Mouse (Mus musculus): ENCODE measurements around the gene Tyw1.

DNA sequence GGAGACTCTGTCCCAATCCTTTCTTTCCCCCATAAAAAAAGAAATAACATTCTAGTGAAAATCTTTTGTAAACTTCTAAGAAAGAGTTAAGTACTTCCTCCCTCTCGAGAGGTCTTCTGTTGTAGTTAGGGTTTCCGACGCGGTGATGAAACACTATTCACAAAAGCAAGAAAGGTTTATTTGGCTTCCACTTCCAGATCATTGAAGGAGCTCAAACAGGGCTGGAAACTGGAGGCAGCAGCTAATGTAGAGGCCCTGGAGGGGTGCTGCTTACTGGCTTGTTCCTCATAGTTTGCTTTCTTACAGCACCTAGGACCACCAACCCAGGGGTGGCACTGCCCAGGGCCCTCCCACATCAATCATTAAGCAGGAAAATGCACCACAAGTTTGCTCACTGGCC lies 27.3 kb upstream of the Tyw1 start:
- TF ChIP-seq TAL1 (IDR thresholded peaks at IDR 0.05; ENCODE audit: low read length) (no peak), GATA1 (IDR thresholded peaks at IDR 0.05; ENCODE audit: low read length) (no peak)

Measured in erythroblast, embryonic 14.5 days (primary cell).